Mouse (Mus musculus): ENCODE measurements around the gene Endod1.
"Not testable (repeated sequence)": the region's sequence is repeated elsewhere in the genome, so short reads cannot be mapped to it uniquely, and the experiment has no call there.

Gene Endod1

GRCm38 (mm10) chr9:14380386-14381285 lies 671 bp downstream of the Endod1 start:
- DNase-seq (ENCODE audit: low read depth, low spot score) = peak; percentile 55

- DNase-seq (ENCODE audit: low read depth, low spot score) = no peak
Measured at GRCm38 (mm10) chr9:14379769-14380385, 1.4 kb downstream of the Endod1 start.

- no peak for DNase-seq (ENCODE audit: low read depth, low spot score)
Measured at GRCm38 (mm10) chr9:14378151-14378550, 3.2 kb downstream of the Endod1 start.

GRCm38 (mm10) chr9:14376149-14376548 lies 5.2 kb downstream of the Endod1 start:
- DNase-seq (ENCODE audit: low read depth, low spot score) = no peak

GRCm38 (mm10) chr9:14372440-14372839 lies 8.9 kb downstream of the Endod1 start:
- no peak for DNase-seq (ENCODE audit: low read depth, low spot score)

- no peak for DNase-seq (ENCODE audit: low read depth, low spot score)
Measured at GRCm38 (mm10) chr9:14369271-14369670, 12.0 kb downstream of the Endod1 start.

- no peak for DNase-seq (ENCODE audit: low read depth, low spot score)
Measured at GRCm38 (mm10) chr9:14367850-14368249, 13.5 kb downstream of the Endod1 start.

- DNase-seq (ENCODE audit: low read depth, low spot score) = no peak
Measured at GRCm38 (mm10) chr9:14365481-14366125, 15.7 kb downstream of the Endod1 start.

- no peak for DNase-seq (ENCODE audit: low read depth, low spot score)
Measured at GRCm38 (mm10) chr9:14364719-14365118, 16.6 kb downstream of the Endod1 start.

- no peak for DNase-seq (ENCODE audit: low read depth, low spot score)
Measured at GRCm38 (mm10) chr9:14363540-14363939, 17.8 kb downstream of the Endod1 start.

- DNase-seq (ENCODE audit: low read depth, low spot score) = no peak
Measured at GRCm38 (mm10) chr9:14362068-14362768, 19.1 kb downstream of the Endod1 start.

GRCm38 (mm10) chr9:14357033-14357432 lies 24.3 kb downstream of the Endod1 start:
- DNase-seq (ENCODE audit: low read depth, low spot score) = no peak

- DNase-seq (ENCODE audit: low read depth, low spot score) = no peak
Measured at GRCm38 (mm10) chr9:14354852-14355251, 26.5 kb downstream of the Endod1 start.

GRCm38 (mm10) chr9:14352337-14352736 lies 29.0 kb downstream of the Endod1 start:
- DNase-seq (ENCODE audit: low read depth, low spot score) = no peak

- DNase-seq (ENCODE audit: low read depth, low spot score) = no peak
Measured at GRCm38 (mm10) chr9:14350787-14351186, 30.5 kb downstream of the Endod1 start.

- no peak for DNase-seq (ENCODE audit: low read depth, low spot score)
Measured at GRCm38 (mm10) chr9:14349380-14349779, 31.9 kb downstream of the Endod1 start.

GRCm38 (mm10) chr9:14348416-14348815 lies 32.9 kb downstream of the Endod1 start:
- DNase-seq (ENCODE audit: low read depth, low spot score) = no peak

- DNase-seq (ENCODE audit: low read depth, low spot score) = not testable (repeated sequence)
Measured at GRCm38 (mm10) chr9:14345866-14346265, 35.4 kb downstream of the Endod1 start.

GRCm38 (mm10) chr9:14342041-14342668 lies 39.2 kb downstream of the Endod1 start:
- peak; percentile 61 for DNase-seq (ENCODE audit: low read depth, low spot score)

- DNase-seq (ENCODE audit: low read depth, low spot score) = no peak
Measured at GRCm38 (mm10) chr9:14338701-14339100, 42.6 kb downstream of the Endod1 start.

- DNase-seq (ENCODE audit: low read depth, low spot score) = no peak
Measured at GRCm38 (mm10) chr9:14336901-14337300, 44.4 kb downstream of the Endod1 start.
